Mouse (Mus musculus) layer of hippocampus, adult 18-20 months (tissue): ENCODE data around the gene Gm49776. TPM values are rescaled to one million over a fixed set of nuclear protein-coding genes. Genes with fewer than 3 reads are reported as not detected.

Experiments used
- DNase-seq, 2 experiments: peaks; one replicate each; pipeline ENCODE4 v3.0.0; 2022; ENCODE audit warnings: low spot score in 2 of 2
- total RNA-seq, 2 experiments: library from RNA; stranded (reverse); gene quantifications; 2 replicates each; pipeline ENCODE4 v1.2.3; 2021

Gene Gm49776
- total RNA-seq, 2 experiments from 2014 or later, result not detected

GRCm38 (mm10) chr16:18234671-18235388 lies 23.3 kb downstream of the Gm49776 start, which contains the start of gene Zdhhc8:
TSS of gene Zdhhc8 (minus strand) at chr16:18235136.
- DNase-seq, result peak; percentile 67 to 82

- DNase-seq, result no peak
Observed at GRCm38 (mm10) chr16:18233919-18234670, 24.0 kb downstream of the Gm49776 start.

- DNase-seq, result no peak
Observed at GRCm38 (mm10) chr16:18233451-18233850, 24.7 kb downstream of the Gm49776 start.

GRCm38 (mm10) chr16:18231451-18231850 lies 26.7 kb downstream of the Gm49776 start:
- DNase-seq, result no peak

GRCm38 (mm10) chr16:18231047-18231446 lies 27.1 kb downstream of the Gm49776 start:
- DNase-seq, result no peak

- DNase-seq, result no peak
Observed at GRCm38 (mm10) chr16:18230617-18231016, 27.5 kb downstream of the Gm49776 start.

GRCm38 (mm10) chr16:18229622-18230021 lies 28.5 kb downstream of the Gm49776 start:
- DNase-seq, result peak; percentile 83 to 88

GRCm38 (mm10) chr16:18228856-18229255 lies 29.3 kb downstream of the Gm49776 start:
- no peak for DNase-seq

- no peak for DNase-seq
Observed at GRCm38 (mm10) chr16:18227897-18228422, 30.2 kb downstream of the Gm49776 start.

GRCm38 (mm10) chr16:18227187-18227586 lies 30.9 kb downstream of the Gm49776 start:
- DNase-seq, result no peak

- DNase-seq, result no peak
Observed at GRCm38 (mm10) chr16:18222188-18222587, 35.9 kb downstream of the Gm49776 start.

GRCm38 (mm10) chr16:18221543-18221898 lies 36.6 kb downstream of the Gm49776 start:
- no peak for DNase-seq

GRCm38 (mm10) chr16:18220856-18221542 lies 37.1 kb downstream of the Gm49776 start:
- no peak for DNase-seq

GRCm38 (mm10) chr16:18220001-18220400 lies 38.1 kb downstream of the Gm49776 start:
- no peak for DNase-seq

- no peak for DNase-seq
Observed at GRCm38 (mm10) chr16:18218580-18218996, 39.5 kb downstream of the Gm49776 start.

GRCm38 (mm10) chr16:18217579-18217978 lies 40.5 kb downstream of the Gm49776 start, which contains the start of gene Ccdc188:
TSS of gene Ccdc188 (plus strand) at chr16:18217879.
- no peak for DNase-seq

GRCm38 (mm10) chr16:18214858-18215257 lies 43.3 kb downstream of the Gm49776 start:
- DNase-seq, result no peak

- peak; percentile 69 to 71 for DNase-seq
Observed at GRCm38 (mm10) chr16:18213689-18214088, 44.4 kb downstream of the Gm49776 start.

GRCm38 (mm10) chr16:18211417-18212171 lies 46.5 kb downstream of the Gm49776 start:
- DNase-seq, result peak; percentile 85 to 97

- DNase-seq, result peak in 1 of 2 experiments; percentile 89
Observed at GRCm38 (mm10) chr16:18210701-18211416, 47.3 kb downstream of the Gm49776 start.
